Mouse (Mus musculus): ENCODE data around the gene Arl3. TPM values are rescaled to one million over a fixed set of nuclear protein-coding genes. Genes with fewer than 3 reads are reported as not detected.
A peak's percentile ranks its signal among the peaks of the same experiment; 100 is the strongest.

The Arl3 gene
- total and polyA plus RNA-seq, 3 experiments, result 24.1 to 46.5 (median 45.3) TPM

DNA sequence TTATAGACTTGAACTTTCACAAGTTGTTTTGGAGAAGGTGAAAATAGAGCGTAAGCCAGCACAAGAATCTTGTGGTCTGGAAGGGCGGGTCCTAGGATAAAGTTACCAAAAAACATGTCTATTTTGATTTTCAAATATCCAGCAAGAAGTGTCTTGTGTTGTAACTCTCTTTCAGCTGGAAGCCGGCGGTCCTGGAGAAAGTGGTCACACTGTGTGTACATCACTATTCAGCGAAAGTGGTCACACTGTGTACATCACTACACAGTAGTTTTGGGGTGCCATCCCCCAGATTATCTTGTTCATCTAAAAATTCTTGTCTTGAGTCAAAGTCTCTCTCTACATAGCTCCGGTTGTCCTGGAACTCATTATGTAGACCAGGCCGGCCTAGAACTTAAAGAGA is 35.2 kb upstream of the Arl3 start:
- H3K79me2 ChIP-seq (replicated peaks; ENCODE audit: control insufficient read depth, extremely low read depth, insufficient read depth, poor library complexity, severe bottlenecking), result peaks cover 24% of the 10 kb centered on the region

DNA sequence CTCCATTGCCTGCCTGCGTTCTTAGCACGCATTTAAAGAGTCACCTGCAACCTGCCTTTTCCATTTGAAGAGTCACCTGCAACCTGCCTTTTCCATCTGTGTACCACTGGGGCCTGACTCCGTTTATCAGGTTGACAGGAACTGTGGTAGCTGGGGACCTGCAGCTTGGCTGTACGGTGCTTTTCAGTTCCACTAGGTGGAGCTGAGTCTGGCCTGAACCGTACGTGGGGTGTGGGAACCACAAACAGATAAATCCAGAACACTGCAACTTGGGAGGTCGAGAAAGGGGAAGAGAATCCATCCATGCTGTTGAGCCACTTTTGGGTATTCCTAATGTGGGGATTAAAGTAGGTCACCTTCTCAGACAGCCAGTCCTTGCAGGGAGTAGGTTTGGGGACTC is 34.4 kb upstream of the Arl3 start:
- peaks cover 29% of the 10 kb centered on the region for H3K79me2 ChIP-seq (replicated peaks; ENCODE audit: control insufficient read depth, extremely low read depth, insufficient read depth, poor library complexity, severe bottlenecking)
- H3K27ac ChIP-seq (ENCODE audit: insufficient read depth, low read depth), result peak overlapping the region; percentile 27; the same call in 1 of the 2 replicates
- H3K4me1 ChIP-seq (ENCODE audit: control insufficient read depth in 1 of 2, insufficient read depth in 2 of 2), result peaks cover 27 to 51% of the 10 kb centered on the region in 2 experiments
- peak; percentile 53 for DNase-seq (ENCODE audit: extremely low read depth)
- in situ Hi-C loops (cut with MboI; ENCODE audit: low pct_ligation_motif_present, low pct_unique_long_range_greater_than_20kb, low sequenced_read_pairs) (no loop called here), dilution Hi-C loops (cut with MboI; ENCODE audit: extremely low pct_ligation_motif_present, extremely low pct_unique_long_range_greater_than_20kb, low sequenced_read_pairs) (no loop called here)
- H3K9ac ChIP-seq (ENCODE audit: insufficient read depth, low read depth), result no peak overlapping the region
- peak overlapping the region; percentile 60 for H3K4me2 ChIP-seq (ENCODE audit: insufficient read depth, low read depth, poor library complexity, severe bottlenecking)
- peaks cover 18 to 80% of the 10 kb centered on the region in 2 experiments for H3K36me3 ChIP-seq (replicated peaks in 1 of 2; ENCODE audit: control insufficient read depth in 1 of 2, insufficient read depth in 1 of 2, low read length in 1 of 2)
- no peak overlapping the region for H3K4me3 ChIP-seq (replicated peaks in 1 of 3; ENCODE audit: low read depth in 2 of 3, low read length in 2 of 3, poor library complexity in 1 of 3)
- H3K9me3 ChIP-seq (replicated peaks; ENCODE audit: low read length), result no peaks in the 10 kb centered on the region
- TF ChIP-seq MXI1 (IDR thresholded peaks at IDR 0.05; ENCODE audit: low read depth, low read length), result no peak
- TF ChIP-seq RAD21 (IDR thresholded peaks at IDR 0.05; ENCODE audit: low read depth, low read length), result peak; percentile 16
- TF ChIP-seq SMC3 (IDR thresholded peaks at IDR 0.05; ENCODE audit: low read depth, low read length), result peak; percentile 36; the same call in 1 of the 2 replicates
- TF ChIP-seq USF1 (IDR thresholded peaks at IDR 0.05; ENCODE audit: low read depth, low read length), result no peak
- no peak for TF ChIP-seq ZC3H11A (IDR thresholded peaks at IDR 0.05; ENCODE audit: low read depth, low read length)
- no peak for TF ChIP-seq USF2 (conservative IDR thresholded peaks at IDR 0.05; ENCODE audit: low read depth, low read length)
- TF ChIP-seq IRF4 (IDR thresholded peaks at IDR 0.05; ENCODE audit: low read depth, low read length), result peak; percentile 8; the same call in 1 of the 2 replicates
- peak; percentile 13 to 65; a peak in 3 of 4 replicates for TF ChIP-seq CTCF (conservative IDR thresholded peaks at IDR 0.05 in 1 of 2, IDR thresholded peaks at IDR 0.05 in 1 of 2; ENCODE audit: low read depth in 2 of 2, low read length in 2 of 2)
- TF ChIP-seq ZMIZ1 (IDR thresholded peaks at IDR 0.05; ENCODE audit: low read depth, low read length), result no peak
- no peak for TF ChIP-seq JUND (conservative IDR thresholded peaks at IDR 0.05; ENCODE audit: low read depth, low read length)
- no peak for TF ChIP-seq EP300 (IDR thresholded peaks at IDR 0.05; ENCODE audit: low read length)
- no peaks in the 10 kb centered on the region for H3K27me3 ChIP-seq (replicated peaks)

More for the DNA sequence above, 35.2 kb upstream of the Arl3 start:
- Histone ChIP-seq H3K27ac (ENCODE audit: insufficient read depth, low read depth) (no peak overlapping the region), H3K4me2 (ENCODE audit: insufficient read depth, low read depth, poor library complexity, severe bottlenecking) (no peak overlapping the region), H3K4me1 (ENCODE audit: control insufficient read depth in 1 of 2, insufficient read depth in 2 of 2) (peaks cover 27 to 49% of the 10 kb centered on the region in 2 experiments), H3K9me3 (replicated peaks; ENCODE audit: low read length) (no peaks in the 10 kb centered on the region), H3K9ac (ENCODE audit: insufficient read depth, low read depth) (no peak overlapping the region), H3K4me3 (replicated peaks in 1 of 3; ENCODE audit: low read depth in 2 of 3, low read length in 2 of 3, poor library complexity in 1 of 3) (no peak overlapping the region), H3K36me3 (replicated peaks in 1 of 2; ENCODE audit: control insufficient read depth in 1 of 2, insufficient read depth in 1 of 2, low read length in 1 of 2) (peaks cover 25 to 81% of the 10 kb centered on the region in 2 experiments), H3K27me3 (replicated peaks) (no peaks in the 10 kb centered on the region)
- no peak for DNase-seq (ENCODE audit: extremely low read depth)
- dilution Hi-C loops (cut with MboI; ENCODE audit: extremely low pct_ligation_motif_present, extremely low pct_unique_long_range_greater_than_20kb, low sequenced_read_pairs), result no loop called here
- in situ Hi-C loops (cut with MboI; ENCODE audit: low pct_ligation_motif_present, low pct_unique_long_range_greater_than_20kb, low sequenced_read_pairs), result no loop called here
- TF ChIP-seq RAD21 (IDR thresholded peaks at IDR 0.05; ENCODE audit: low read depth, low read length) (no peak), ZKSCAN1 (IDR thresholded peaks at IDR 0.05; ENCODE audit: borderline replicate concordance, low read depth, low read length) (peak; percentile 54; the same call in 1 of the 2 replicates)

DNA sequence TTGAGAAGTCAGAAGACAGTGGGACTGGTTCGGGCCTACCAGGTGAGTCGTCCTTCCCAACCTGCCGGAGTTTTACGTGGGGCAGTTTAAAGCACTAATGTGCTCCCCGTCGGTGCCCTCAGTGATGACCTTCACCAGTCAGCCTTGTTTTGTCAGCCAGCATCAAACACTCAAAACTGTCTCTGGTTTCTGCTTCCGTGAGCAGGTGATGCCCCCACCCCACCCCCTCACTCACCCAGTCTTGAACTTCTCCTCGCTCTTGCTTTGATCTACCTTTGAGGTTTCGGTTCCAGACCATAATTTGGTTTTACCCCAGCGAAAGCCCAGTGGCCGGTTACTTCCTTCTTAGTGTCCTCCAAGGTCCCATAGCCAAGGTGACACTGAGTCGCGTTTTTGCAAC is 33.7 kb upstream of the Arl3 start:
- dilution Hi-C loops (cut with MboI; ENCODE audit: extremely low pct_ligation_motif_present, extremely low pct_unique_long_range_greater_than_20kb, low sequenced_read_pairs) (no loop called here), in situ Hi-C loops (cut with MboI; ENCODE audit: low pct_ligation_motif_present, low pct_unique_long_range_greater_than_20kb, low sequenced_read_pairs) (no loop called here)
- H3K27ac ChIP-seq (ENCODE audit: insufficient read depth, low read depth), result peak overlapping the region; percentile 54
- no peaks in the 10 kb centered on the region for H3K9me3 ChIP-seq (replicated peaks; ENCODE audit: low read length)
- peak overlapping the region; percentile 60 for H3K4me2 ChIP-seq (ENCODE audit: insufficient read depth, low read depth, poor library complexity, severe bottlenecking)
- H3K36me3 ChIP-seq (replicated peaks in 1 of 2; ENCODE audit: control insufficient read depth in 1 of 2, insufficient read depth in 1 of 2, low read length in 1 of 2), result peaks cover 18 to 79% of the 10 kb centered on the region in 2 experiments
- H3K4me1 ChIP-seq (ENCODE audit: control insufficient read depth in 1 of 2, insufficient read depth in 2 of 2), result peaks cover 27 to 57% of the 10 kb centered on the region in 2 experiments
- H3K9ac ChIP-seq (ENCODE audit: insufficient read depth, low read depth), result no peak overlapping the region
- no peaks in the 10 kb centered on the region for H3K27me3 ChIP-seq (replicated peaks)
- DNase-seq (ENCODE audit: extremely low read depth), result peak; percentile 40
- H3K4me3 ChIP-seq (replicated peaks in 1 of 3; ENCODE audit: low read depth in 2 of 3, low read length in 2 of 3, poor library complexity in 1 of 3), result peak overlapping the region in 1 of 3 experiments; percentile 3
- H3K79me2 ChIP-seq (replicated peaks; ENCODE audit: control insufficient read depth, extremely low read depth, insufficient read depth, poor library complexity, severe bottlenecking), result peaks cover 37% of the 10 kb centered on the region
- TF ChIP-seq ETS1 (conservative IDR thresholded peaks at IDR 0.05; ENCODE audit: low read depth, low read length), result peak; percentile 37; the same call in 1 of the 2 replicates
- no peak for TF ChIP-seq PAX5 (IDR thresholded peaks at IDR 0.05; ENCODE audit: low read length)
- peak; percentile 67 for TF ChIP-seq SIN3A (IDR thresholded peaks at IDR 0.05; ENCODE audit: low read length)
- peak; percentile 46; the same call in 1 of the 2 replicates for TF ChIP-seq BHLHE40 (IDR thresholded peaks at IDR 0.05; ENCODE audit: low read depth, low read length)
- 0 out of 2 replicates have a peak, but pooled peaks have one; percentile 24 for TF ChIP-seq NRF1 (IDR thresholded peaks at IDR 0.05; ENCODE audit: low read depth, low read length)
- peak; percentile 90 for TF ChIP-seq MAZ (IDR thresholded peaks at IDR 0.05; ENCODE audit: low read depth, low read length)
- TF ChIP-seq TCF12 (IDR thresholded peaks at IDR 0.05; ENCODE audit: low read depth, low read length), result peak; percentile 46; the same call in 1 of the 2 replicates
- TF ChIP-seq ZC3H11A (IDR thresholded peaks at IDR 0.05; ENCODE audit: low read depth, low read length), result no peak
- peak; percentile 49 for TF ChIP-seq EP300 (IDR thresholded peaks at IDR 0.05; ENCODE audit: low read length)
- TF ChIP-seq MXI1 (IDR thresholded peaks at IDR 0.05; ENCODE audit: low read depth, low read length), result no peak; the same call in 1 of the 2 replicates
- TF ChIP-seq RCOR1 (conservative IDR thresholded peaks at IDR 0.05; ENCODE audit: low read depth, low read length), result 0 out of 2 replicates have a peak, but pooled peaks have one; percentile 27
- TF ChIP-seq MYC (IDR thresholded peaks at IDR 0.05; ENCODE audit: low read depth, low read length), result 0 out of 2 replicates have a peak, but pooled peaks have one; percentile 15
- TF ChIP-seq HCFC1 (IDR thresholded peaks at IDR 0.05; ENCODE audit: low read depth, low read length), result peak; percentile 39
- TF ChIP-seq ELF1 (IDR thresholded peaks at IDR 0.05; ENCODE audit: low read depth, low read length), result peak; percentile 67
- peak; percentile 53; the same call in 1 of the 2 replicates for TF ChIP-seq MEF2A (IDR thresholded peaks at IDR 0.05; ENCODE audit: borderline replicate concordance, low read depth, low read length)

Data from CH12.LX (cell line).